Mouse (Mus musculus): Measurements from ENCODE around the gene Gm20661. TPM values are rescaled to one million over a fixed set of nuclear protein-coding genes. Genes with fewer than 3 reads are reported as not detected.

Gm20661 gene
- polyA plus RNA-seq, 1 experiment from 2014 or later = 0.49 TPM

- DNase-seq (peak; percentile 72), ATAC-seq (ENCODE audit: low FRiP score, low TSS enrichment) (no peak)
- H3K4me3 ChIP-seq (replicated peaks; ENCODE audit: low read depth, low read length) = no peak overlapping the region
- no peaks in the 10 kb centered on the region for H3K27me3 ChIP-seq (ENCODE audit: control insufficient read depth, insufficient read depth, low read length)
- peak overlapping the region; percentile 39 for H3K4me2 ChIP-seq (ENCODE audit: low read length)
- peaks cover 10% of the 10 kb centered on the region for H3K4me1 ChIP-seq (ENCODE audit: control insufficient read depth, insufficient read depth, low read length)
- H3K9me3 ChIP-seq (ENCODE audit: control insufficient read depth, low read length) = no peaks in the 10 kb centered on the region
- peaks cover 7% of the 10 kb centered on the region; the same call in 1 of the 2 replicates for H3K36me3 ChIP-seq (ENCODE audit: control insufficient read depth, insufficient read depth, low read length)
- H3K27ac ChIP-seq (replicated peaks; ENCODE audit: low read depth, low read length) = peak overlapping the region; percentile 85
- peak overlapping the region; percentile 35; the same call in 1 of the 2 replicates for H3K9ac ChIP-seq (replicated peaks; ENCODE audit: low read length)
- 43% methylated on average over 5 of the region's 5 CpGs for WGBS
Measured at GRCm38 (mm10) chr9:107961881-107962280, 21.0 kb upstream of the Gm20661 start.

GRCm38 (mm10) chr9:107962916-107963315 is 19.9 kb upstream of the Gm20661 start:
- no peak overlapping the region for H3K27ac ChIP-seq (replicated peaks; ENCODE audit: low read depth, low read length)
- DNase-seq = no peak
- H3K4me3 ChIP-seq (replicated peaks; ENCODE audit: low read depth, low read length) = no peak overlapping the region
- no peak overlapping the region for H3K9ac ChIP-seq (replicated peaks; ENCODE audit: low read length)
- H3K9me3 ChIP-seq (ENCODE audit: control insufficient read depth, low read length) = no peaks in the 10 kb centered on the region
- WGBS = 92% methylated on average over 9 of the region's 9 CpGs
- ATAC-seq (ENCODE audit: low FRiP score, low TSS enrichment) = no peak
- H3K36me3 ChIP-seq (ENCODE audit: control insufficient read depth, insufficient read depth, low read length) = peaks cover 7% of the 10 kb centered on the region; the same call in 1 of the 2 replicates
- no peaks in the 10 kb centered on the region for H3K27me3 ChIP-seq (ENCODE audit: control insufficient read depth, insufficient read depth, low read length)
- peaks cover 10% of the 10 kb centered on the region for H3K4me1 ChIP-seq (ENCODE audit: control insufficient read depth, insufficient read depth, low read length)
- H3K4me2 ChIP-seq (ENCODE audit: low read length) = no peak overlapping the region

GRCm38 (mm10) chr9:107963700-107964099 is 19.2 kb upstream of the Gm20661 start:
- no peak for ATAC-seq (ENCODE audit: low FRiP score, low TSS enrichment)
- WGBS = 25% methylated on average over 5 of the region's 5 CpGs

GRCm38 (mm10) chr9:107964681-107965080 is 18.2 kb upstream of the Gm20661 start:
- ATAC-seq (ENCODE audit: low FRiP score, low TSS enrichment) = no peak

More at GRCm38 (mm10) chr9:107963700-107964099, 19.2 kb upstream of the Gm20661 start:
- Histone ChIP-seq H3K9me3 (ENCODE audit: control insufficient read depth, low read length) (no peaks in the 10 kb centered on the region), H3K36me3 (ENCODE audit: control insufficient read depth, insufficient read depth, low read length) (peaks cover 7% of the 10 kb centered on the region), H3K27me3 (ENCODE audit: control insufficient read depth, insufficient read depth, low read length) (no peaks in the 10 kb centered on the region), H3K4me3 (replicated peaks; ENCODE audit: low read depth, low read length) (no peak overlapping the region), H3K27ac (replicated peaks; ENCODE audit: low read depth, low read length) (no peak overlapping the region), H3K9ac (replicated peaks; ENCODE audit: low read length) (no peak overlapping the region), H3K4me2 (ENCODE audit: low read length) (no peak overlapping the region), H3K4me1 (ENCODE audit: control insufficient read depth, insufficient read depth, low read length) (peaks cover 10% of the 10 kb centered on the region)
- peak; percentile 91 for DNase-seq

GRCm38 (mm10) chr9:107966676-107967075 is 16.2 kb upstream of the Gm20661 start:
- 93% methylated on average over 10 of the region's 10 CpGs for WGBS
- H3K4me1 ChIP-seq (ENCODE audit: control insufficient read depth, insufficient read depth, low read length) = peaks cover 1% of the 10 kb centered on the region
- ATAC-seq (ENCODE audit: low FRiP score, low TSS enrichment) (no peak), DNase-seq (no peak)
- peaks cover 3% of the 10 kb centered on the region; the same call in 1 of the 2 replicates for H3K36me3 ChIP-seq (ENCODE audit: control insufficient read depth, insufficient read depth, low read length)
- no peak overlapping the region for H3K9ac ChIP-seq (replicated peaks; ENCODE audit: low read length)
- H3K4me3 ChIP-seq (replicated peaks; ENCODE audit: low read depth, low read length) = no peak overlapping the region
- no peak overlapping the region for H3K4me2 ChIP-seq (ENCODE audit: low read length)
- no peak overlapping the region for H3K27ac ChIP-seq (replicated peaks; ENCODE audit: low read depth, low read length)
- H3K9me3 ChIP-seq (ENCODE audit: control insufficient read depth, low read length) = no peaks in the 10 kb centered on the region
- no peaks in the 10 kb centered on the region for H3K27me3 ChIP-seq (ENCODE audit: control insufficient read depth, insufficient read depth, low read length)

More at GRCm38 (mm10) chr9:107964681-107965080, 18.2 kb upstream of the Gm20661 start:
- Histone ChIP-seq H3K9me3 (ENCODE audit: control insufficient read depth, low read length) (no peaks in the 10 kb centered on the region), H3K4me2 (ENCODE audit: low read length) (no peak overlapping the region), H3K27ac (replicated peaks; ENCODE audit: low read depth, low read length) (no peak overlapping the region), H3K9ac (replicated peaks; ENCODE audit: low read length) (no peak overlapping the region), H3K27me3 (ENCODE audit: control insufficient read depth, insufficient read depth, low read length) (no peaks in the 10 kb centered on the region), H3K36me3 (ENCODE audit: control insufficient read depth, insufficient read depth, low read length) (peaks cover under 1% of the 10 kb centered on the region), H3K4me1 (ENCODE audit: control insufficient read depth, insufficient read depth, low read length) (peaks cover 10% of the 10 kb centered on the region), H3K4me3 (replicated peaks; ENCODE audit: low read depth, low read length) (no peak overlapping the region)
- WGBS = 94% methylated on average over 9 of the region's 9 CpGs
- DNase-seq = no peak

- ATAC-seq (ENCODE audit: low FRiP score, low TSS enrichment) = no peak
- no peak overlapping the region for H3K27ac ChIP-seq (replicated peaks; ENCODE audit: low read depth, low read length)
- WGBS = 89% methylated on average over 6 of the region's 6 CpGs
Measured at GRCm38 (mm10) chr9:107967437-107967836, 15.4 kb upstream of the Gm20661 start.

GRCm38 (mm10) chr9:107968531-107968930 is 14.3 kb upstream of the Gm20661 start:
- H3K4me3 ChIP-seq (replicated peaks; ENCODE audit: low read depth, low read length) = no peak overlapping the region
- H3K9me3 ChIP-seq (ENCODE audit: control insufficient read depth, low read length) = no peaks in the 10 kb centered on the region
- H3K27me3 ChIP-seq (ENCODE audit: control insufficient read depth, insufficient read depth, low read length) = no peaks in the 10 kb centered on the region
- ATAC-seq (ENCODE audit: low FRiP score, low TSS enrichment) (no peak), DNase-seq (no peak)
- H3K27ac ChIP-seq (replicated peaks; ENCODE audit: low read depth, low read length) = no peak overlapping the region
- no peak overlapping the region for H3K9ac ChIP-seq (replicated peaks; ENCODE audit: low read length)
- H3K4me1 ChIP-seq (ENCODE audit: control insufficient read depth, insufficient read depth, low read length) = no peaks in the 10 kb centered on the region
- H3K4me2 ChIP-seq (ENCODE audit: low read length) = no peak overlapping the region
- H3K36me3 ChIP-seq (ENCODE audit: control insufficient read depth, insufficient read depth, low read length) = peaks cover 3% of the 10 kb centered on the region; the same call in 1 of the 2 replicates
- WGBS = 93% methylated on average over 7 of the region's 7 CpGs

More at GRCm38 (mm10) chr9:107967437-107967836, 15.4 kb upstream of the Gm20661 start:
- H3K9me3 ChIP-seq (ENCODE audit: control insufficient read depth, low read length) = no peaks in the 10 kb centered on the region
- DNase-seq = no peak
- no peaks in the 10 kb centered on the region for H3K4me1 ChIP-seq (ENCODE audit: control insufficient read depth, insufficient read depth, low read length)
- no peak overlapping the region for H3K9ac ChIP-seq (replicated peaks; ENCODE audit: low read length)
- H3K4me3 ChIP-seq (replicated peaks; ENCODE audit: low read depth, low read length) = no peak overlapping the region
- peaks cover 3% of the 10 kb centered on the region; the same call in 1 of the 2 replicates for H3K36me3 ChIP-seq (ENCODE audit: control insufficient read depth, insufficient read depth, low read length)
- no peaks in the 10 kb centered on the region for H3K27me3 ChIP-seq (ENCODE audit: control insufficient read depth, insufficient read depth, low read length)
- no peak overlapping the region for H3K4me2 ChIP-seq (ENCODE audit: low read length)

GRCm38 (mm10) chr9:107970311-107970710 is 12.5 kb upstream of the Gm20661 start:
- Histone ChIP-seq H3K9ac (replicated peaks; ENCODE audit: low read length) (no peak overlapping the region), H3K36me3 (ENCODE audit: control insufficient read depth, insufficient read depth, low read length) (peaks cover 3% of the 10 kb centered on the region; the same call in 1 of the 2 replicates), H3K27me3 (ENCODE audit: control insufficient read depth, insufficient read depth, low read length) (no peaks in the 10 kb centered on the region), H3K4me2 (ENCODE audit: low read length) (no peak overlapping the region), H3K4me3 (replicated peaks; ENCODE audit: low read depth, low read length) (no peak overlapping the region), H3K9me3 (ENCODE audit: control insufficient read depth, low read length) (no peaks in the 10 kb centered on the region), H3K27ac (replicated peaks; ENCODE audit: low read depth, low read length) (no peak overlapping the region), H3K4me1 (ENCODE audit: control insufficient read depth, insufficient read depth, low read length) (no peaks in the 10 kb centered on the region)
- WGBS = 90% methylated on average over 5 of the region's 5 CpGs
- ATAC-seq (ENCODE audit: low FRiP score, low TSS enrichment) = no peak
- DNase-seq = no peak

All from midbrain, embryonic 14.5 days (tissue).